Mouse (Mus musculus): ENCODE data around the gene Vmn2r86.
"Not testable (repeated sequence)": the region's sequence is repeated elsewhere in the genome, so short reads cannot be mapped to it uniquely, and the experiment has no call there.

Gene Vmn2r86

GRCm38 (mm10) chr10:130455950-130456349 is at the start of gene Vmn2r86:
Vmn2r86 (minus strand) TSS chr10:130456050.
- H3K27me3 ChIP-seq (ENCODE audit: insufficient read depth, low read length); H3K9me3 ChIP-seq (ENCODE audit: low read length): not testable (repeated sequence)

DNA sequence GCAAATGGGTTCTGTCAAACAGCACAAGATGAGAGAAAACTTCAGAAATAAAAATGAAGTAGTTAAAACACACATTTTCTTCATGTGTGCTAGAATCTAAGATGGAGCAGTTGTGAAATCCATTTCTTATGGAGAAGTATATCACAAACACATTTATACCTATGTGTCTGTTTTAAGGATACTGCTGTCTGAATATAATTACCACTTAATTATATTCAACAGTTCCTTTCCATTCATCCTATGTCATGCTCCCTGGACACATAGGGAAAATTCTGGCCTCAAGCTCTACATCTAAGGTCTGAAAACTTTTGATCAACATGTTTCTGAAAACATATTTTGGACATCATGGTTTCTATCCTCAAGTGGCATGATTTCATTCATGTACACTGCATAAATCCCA is 41.4 kb upstream of the Vmn2r86 start, which contains the start of gene Vmn2r87:
TSS of gene Vmn2r87 (minus strand) at position 101 of the 400 bp plus-strand sequence.
- H3K27me3 ChIP-seq (ENCODE audit: insufficient read depth, low read length) = no peaks in the 10 kb centered on the region
- TF ChIP-seq NANOG (IDR thresholded peaks at IDR 0.05; ENCODE audit: borderline replicate concordance, low read length) (no peak), POU5F1 (IDR thresholded peaks at IDR 0.05; ENCODE audit: borderline replicate concordance, low read length) (no peak), CTCF (conservative IDR thresholded peaks at IDR 0.05; ENCODE audit: low read length) (no peak)
- H3K36me3 ChIP-seq (ENCODE audit: insufficient read depth, low read length) = no peaks in the 10 kb centered on the region
- no peak within 1 kb of the TSS for H3K4me3 ChIP-seq (replicated peaks; ENCODE audit: low read length)
- no peaks in the 10 kb centered on the region for H3K4me1 ChIP-seq (replicated peaks; ENCODE audit: low read depth, low read length)
- H3K9me3 ChIP-seq (ENCODE audit: low read length) = no peaks in the 10 kb centered on the region

More at GRCm38 (mm10) chr10:130455950-130456349, at the start of gene Vmn2r86:
- H3K36me3 ChIP-seq (ENCODE audit: insufficient read depth, low read length); H3K4me3 ChIP-seq (replicated peaks; ENCODE audit: low read length); H3K4me1 ChIP-seq (replicated peaks; ENCODE audit: low read depth, low read length): not testable (repeated sequence)

- peaks cover 4% of the 10 kb centered on the region; the same call in 1 of the 2 replicates for H3K9me3 ChIP-seq (ENCODE audit: low read length)
- no peaks in the 10 kb centered on the region; the same call in 1 of the 2 replicates for H3K4me1 ChIP-seq (replicated peaks; ENCODE audit: low read depth, low read length)
- peaks cover 9% of the 10 kb centered on the region for H3K27me3 ChIP-seq (ENCODE audit: insufficient read depth, low read length)
- TF ChIP-seq POU5F1 (IDR thresholded peaks at IDR 0.05; ENCODE audit: borderline replicate concordance, low read length) (no peak), CTCF (conservative IDR thresholded peaks at IDR 0.05; ENCODE audit: low read length) (no peak), NANOG (IDR thresholded peaks at IDR 0.05; ENCODE audit: borderline replicate concordance, low read length) (no peak)
- no peaks in the 10 kb centered on the region for H3K36me3 ChIP-seq (ENCODE audit: insufficient read depth, low read length)
- peak overlapping the region; percentile 81 for H3K4me3 ChIP-seq (replicated peaks; ENCODE audit: low read length)
Observed at GRCm38 (mm10) chr10:130470311-130470760, 14.5 kb upstream of the Vmn2r86 start.

DNA sequence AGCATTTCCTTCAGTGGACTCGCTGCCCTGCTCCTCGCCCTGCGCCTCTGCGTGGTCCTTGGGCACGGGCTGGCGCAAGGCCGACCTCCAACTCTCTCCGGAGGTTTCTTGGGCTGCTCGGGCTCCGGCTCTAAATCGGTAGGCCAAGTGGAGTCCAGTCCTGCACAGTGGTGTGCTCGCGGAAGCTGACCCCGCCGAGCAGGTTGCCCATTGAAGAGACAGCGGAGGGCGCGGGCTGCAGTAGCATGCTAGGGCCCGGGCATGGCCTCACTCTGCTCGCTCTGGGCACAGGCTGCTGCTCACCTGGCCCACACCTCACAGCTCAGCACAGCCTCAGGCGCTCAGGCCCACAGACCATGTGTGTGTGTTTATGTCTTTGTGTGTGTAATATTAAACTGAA is 11.1 kb downstream of the Vmn2r86 start:
- TF ChIP-seq POU5F1 (IDR thresholded peaks at IDR 0.05; ENCODE audit: borderline replicate concordance, low read length) (no peak), CTCF (conservative IDR thresholded peaks at IDR 0.05; ENCODE audit: low read length) (no peak), NANOG (IDR thresholded peaks at IDR 0.05; ENCODE audit: borderline replicate concordance, low read length) (no peak)

DNA sequence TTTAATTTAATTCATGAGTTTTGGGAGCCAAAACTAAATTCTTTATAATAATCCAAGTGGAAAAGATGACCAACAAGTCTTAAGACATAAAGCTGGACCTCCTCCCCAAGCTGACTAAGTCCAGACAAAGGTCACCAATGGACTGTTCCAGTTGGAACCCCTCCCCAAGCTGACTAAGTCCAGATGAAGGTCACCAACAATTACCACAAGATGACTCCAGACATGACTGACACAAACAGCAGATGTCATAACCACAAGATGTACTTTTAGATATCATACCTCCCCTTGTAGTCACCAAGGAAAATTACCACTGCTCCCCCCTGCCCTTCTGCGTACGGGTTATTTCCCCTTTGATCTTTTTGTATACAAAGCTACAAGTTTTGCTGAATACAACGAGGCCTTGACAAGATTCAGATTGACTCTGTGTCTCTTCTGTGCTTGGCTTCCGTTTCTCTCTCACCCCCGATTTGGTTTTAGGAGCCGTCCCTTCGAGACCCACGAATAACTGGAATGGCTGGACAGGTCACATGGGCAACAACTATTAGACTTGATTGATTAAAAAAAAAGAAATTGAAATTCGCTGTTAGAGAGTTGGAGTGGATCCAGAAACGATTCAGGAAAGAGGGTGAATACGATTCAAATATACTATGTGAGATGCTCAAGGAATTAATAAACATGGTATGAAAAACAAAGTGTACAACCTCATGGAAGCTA is 21.5 kb downstream of the Vmn2r86 start:
- not testable (repeated sequence) for H3K36me3 ChIP-seq (ENCODE audit: insufficient read depth, low read length); H3K9me3 ChIP-seq (ENCODE audit: low read length); H3K27me3 ChIP-seq (ENCODE audit: insufficient read depth, low read length); H3K4me1 ChIP-seq (replicated peaks; ENCODE audit: low read depth, low read length); H3K4me3 ChIP-seq (replicated peaks; ENCODE audit: low read length)

More for the DNA sequence above, 11.1 kb downstream of the Vmn2r86 start:
- no peaks in the 10 kb centered on the region for H3K36me3 ChIP-seq (ENCODE audit: insufficient read depth, low read length)
- peak overlapping the region; percentile 65 for H3K4me3 ChIP-seq (replicated peaks; ENCODE audit: low read length)
- peaks cover 4% of the 10 kb centered on the region; the same call in 1 of the 2 replicates for H3K9me3 ChIP-seq (ENCODE audit: low read length)
- no peaks in the 10 kb centered on the region; the same call in 1 of the 2 replicates for H3K27me3 ChIP-seq (ENCODE audit: insufficient read depth, low read length)
- no peaks in the 10 kb centered on the region for H3K4me1 ChIP-seq (replicated peaks; ENCODE audit: low read depth, low read length)

DNA sequence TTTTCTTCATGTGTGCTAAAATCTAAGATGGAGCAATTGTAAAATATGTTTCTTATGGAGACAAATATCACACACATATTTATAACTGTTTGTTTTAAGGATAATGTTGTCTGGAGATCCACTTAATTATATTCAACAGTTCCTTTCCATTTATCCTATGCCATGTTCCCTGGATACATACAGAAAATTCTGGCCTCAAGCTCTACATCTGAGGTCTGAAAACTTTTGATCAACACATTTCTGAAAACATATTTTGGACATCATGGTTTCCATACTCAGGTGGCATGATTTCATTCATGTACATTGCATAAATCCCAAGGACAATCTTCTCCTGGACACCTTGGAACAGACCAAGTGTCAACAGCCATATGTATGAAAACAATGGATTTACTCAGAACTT is 26.2 kb downstream of the Vmn2r86 start, which contains the start of gene Vmn2r85:
TSS of gene Vmn2r85 (minus strand) at position 101 of the 400 bp plus-strand sequence.
- H3K27me3 ChIP-seq (ENCODE audit: insufficient read depth, low read length); H3K4me1 ChIP-seq (replicated peaks; ENCODE audit: low read depth, low read length); H3K9me3 ChIP-seq (ENCODE audit: low read length); H3K36me3 ChIP-seq (ENCODE audit: insufficient read depth, low read length); H3K4me3 ChIP-seq (replicated peaks; ENCODE audit: low read length): not testable (repeated sequence)

- H3K4me1 ChIP-seq (replicated peaks; ENCODE audit: low read depth, low read length); H3K4me3 ChIP-seq (replicated peaks; ENCODE audit: low read length); H3K27me3 ChIP-seq (ENCODE audit: insufficient read depth, low read length); H3K36me3 ChIP-seq (ENCODE audit: insufficient read depth, low read length): not testable (repeated sequence)
- H3K9me3 ChIP-seq (ENCODE audit: low read length) = peaks cover 25% of the 10 kb centered on the region
Observed at GRCm38 (mm10) chr10:130422368-130422767, 33.5 kb downstream of the Vmn2r86 start.

DNA sequence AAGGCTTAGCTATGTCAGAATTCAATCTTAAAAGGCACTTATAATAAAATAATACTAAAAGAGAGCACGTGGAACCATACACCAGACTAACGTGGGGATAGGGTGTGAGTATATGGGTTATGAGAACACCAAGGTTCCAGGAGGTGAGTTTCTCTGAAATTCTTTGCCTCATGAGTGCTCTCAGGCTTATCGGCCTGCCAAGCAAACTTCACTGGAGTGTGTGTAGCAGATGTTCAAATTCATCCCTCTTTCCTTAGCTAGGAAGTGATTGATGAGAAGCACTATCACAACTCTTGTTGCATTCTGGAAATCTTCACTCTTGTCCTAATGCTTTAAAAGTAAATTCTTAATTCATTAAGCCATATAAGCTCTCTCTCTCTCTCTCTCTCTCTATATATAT is 35.4 kb downstream of the Vmn2r86 start:
- TF ChIP-seq POU5F1 (IDR thresholded peaks at IDR 0.05; ENCODE audit: borderline replicate concordance, low read length) = no peak
- TF ChIP-seq CTCF (conservative IDR thresholded peaks at IDR 0.05; ENCODE audit: low read length) = no peak
- TF ChIP-seq NANOG (IDR thresholded peaks at IDR 0.05; ENCODE audit: borderline replicate concordance, low read length) = no peak
- H3K9me3 ChIP-seq (ENCODE audit: low read length) = peaks cover 32% of the 10 kb centered on the region
- H3K36me3 ChIP-seq (ENCODE audit: insufficient read depth, low read length) = peaks cover 11% of the 10 kb centered on the region; the same call in 1 of the 2 replicates
- peaks cover 3% of the 10 kb centered on the region; the same call in 1 of the 2 replicates for H3K4me1 ChIP-seq (replicated peaks; ENCODE audit: low read depth, low read length)
- no peaks in the 10 kb centered on the region for H3K27me3 ChIP-seq (ENCODE audit: insufficient read depth, low read length)
- H3K4me3 ChIP-seq (replicated peaks; ENCODE audit: low read length) = no peak overlapping the region

DNA sequence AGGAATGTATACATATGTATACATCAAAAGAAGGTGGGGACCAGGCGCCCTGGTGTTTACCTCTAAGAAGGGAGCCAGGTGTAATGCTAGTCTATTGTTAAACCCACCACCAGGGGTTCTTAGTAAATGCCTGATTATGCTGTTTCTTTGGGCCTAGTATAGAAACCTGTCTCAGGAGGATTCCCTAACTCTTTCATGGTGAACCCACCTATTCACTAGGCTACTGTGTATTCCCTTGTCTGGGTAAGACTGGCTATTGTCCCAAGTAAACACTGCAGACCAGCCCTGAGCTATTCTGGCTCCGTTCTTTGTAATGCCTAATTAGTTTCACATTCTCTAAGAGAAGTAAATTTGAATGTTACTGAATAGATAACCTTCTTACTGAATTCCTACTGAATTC is 35.9 kb downstream of the Vmn2r86 start:
- TF ChIP-seq NANOG (IDR thresholded peaks at IDR 0.05; ENCODE audit: borderline replicate concordance, low read length) = peak; percentile 69; the same call in 1 of the 2 replicates
- H3K27me3 ChIP-seq (ENCODE audit: insufficient read depth, low read length); H3K4me1 ChIP-seq (replicated peaks; ENCODE audit: low read depth, low read length); H3K4me3 ChIP-seq (replicated peaks; ENCODE audit: low read length): not testable (repeated sequence)
- Histone ChIP-seq H3K36me3 (ENCODE audit: insufficient read depth, low read length) (peaks cover 11% of the 10 kb centered on the region; the same call in 1 of the 2 replicates), H3K9me3 (ENCODE audit: low read length) (peaks cover 32% of the 10 kb centered on the region)

DNA sequence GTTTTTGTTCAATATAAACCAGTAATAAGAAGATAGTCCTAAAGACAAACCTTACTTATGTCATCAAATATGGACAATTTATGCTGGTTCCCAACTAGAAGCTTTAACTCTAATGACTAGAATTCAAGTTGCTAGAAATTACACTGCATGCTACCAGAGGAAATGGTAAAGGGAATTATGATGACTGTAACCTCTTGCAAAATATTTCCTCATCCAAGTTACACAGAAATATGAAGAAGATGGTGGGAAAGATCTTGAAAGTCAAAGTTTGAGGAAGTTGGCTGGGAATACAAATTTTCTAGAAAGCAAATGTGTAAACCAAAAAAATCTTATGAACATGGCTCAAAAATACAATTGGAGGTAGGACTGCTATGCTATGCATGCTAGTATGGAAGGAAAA is 39.5 kb downstream of the Vmn2r86 start:
- H3K4me3 ChIP-seq (replicated peaks; ENCODE audit: low read length); H3K27me3 ChIP-seq (ENCODE audit: insufficient read depth, low read length); H3K4me1 ChIP-seq (replicated peaks; ENCODE audit: low read depth, low read length); H3K36me3 ChIP-seq (ENCODE audit: insufficient read depth, low read length): not testable (repeated sequence)
- H3K9me3 ChIP-seq (ENCODE audit: low read length) = peaks cover 29% of the 10 kb centered on the region

GRCm38 (mm10) chr10:130412167-130412698 is 43.6 kb downstream of the Vmn2r86 start:
- H3K36me3 ChIP-seq (ENCODE audit: insufficient read depth, low read length); H3K4me1 ChIP-seq (replicated peaks; ENCODE audit: low read depth, low read length); H3K27me3 ChIP-seq (ENCODE audit: insufficient read depth, low read length): not testable (repeated sequence)
- Histone ChIP-seq H3K4me3 (replicated peaks; ENCODE audit: low read length) (peak overlapping the region; percentile 61), H3K9me3 (ENCODE audit: low read length) (peaks cover 17% of the 10 kb centered on the region)

Measured in E14TG2a.4 (cell line).